ENCODE assay signal across 8 mouse cellular contexts in the genomic region with DNA sequence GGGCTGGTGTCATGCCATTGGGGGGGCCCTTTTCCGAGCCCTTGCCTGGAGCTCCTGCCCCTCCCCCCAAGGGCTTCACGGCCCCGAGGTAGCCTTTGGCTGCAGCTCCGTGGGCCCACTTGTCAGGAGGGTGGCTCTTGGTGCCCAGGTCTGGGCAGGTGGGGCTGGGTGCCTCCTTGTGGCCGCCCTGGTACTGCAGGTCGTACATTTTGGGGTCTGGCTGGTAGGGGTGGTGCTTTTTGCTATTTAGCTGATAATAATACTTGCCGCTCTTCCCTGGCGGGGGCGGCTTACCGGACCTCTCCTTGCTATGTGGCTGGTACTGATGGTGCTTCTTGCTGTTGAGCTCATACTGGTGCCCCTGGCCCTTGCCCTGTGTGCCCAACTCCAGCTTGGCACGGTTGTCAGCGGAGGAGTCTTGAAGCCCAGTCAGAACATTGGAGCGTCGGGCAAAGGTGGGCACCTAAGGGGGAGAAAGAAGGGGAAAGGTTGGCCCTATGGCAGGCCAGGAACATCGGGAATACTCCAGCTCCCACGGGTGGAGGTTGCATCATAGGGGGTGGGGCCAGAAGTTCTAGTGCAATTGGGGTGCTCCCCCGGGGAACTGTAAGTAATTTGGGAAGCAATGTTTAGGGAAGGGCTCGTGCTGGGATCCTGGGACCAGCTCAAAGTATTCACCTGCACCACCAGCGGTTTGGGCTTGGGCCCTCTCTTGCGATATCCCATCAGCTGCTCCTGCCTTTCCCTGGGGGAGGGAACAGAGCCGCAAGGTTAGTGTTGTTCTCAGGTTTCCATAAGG. TPM values are rescaled to one million over a fixed set of nuclear protein-coding genes. Genes with fewer than 3 reads are reported as not detected.
A peak's percentile ranks its signal among the peaks of the same experiment; 100 is the strongest.
DNase-seq lines count a peak whose midpoint lies in the region; ATAC-seq lines count a peak whose summit lies in the region.

No protein-coding gene starts in this region.

- H3K4me3 ChIP-seq in forebrain, embryonic 12.5 days (replicated peaks) = peak overlapping the region; percentile 22; the same call in 1 of the 2 replicates
- no peak overlapping the region for H3K4me3 ChIP-seq in midbrain, embryonic 16.5 days (ENCODE audit: low read depth, low read length)

- peaks cover 55% of the 10 kb centered on the region for H3K27me3 ChIP-seq in forebrain, embryonic 12.5 days
- H3K27me3 ChIP-seq in midbrain, embryonic 16.5 days (ENCODE audit: control insufficient read depth, insufficient read depth, low read depth, low read length) = peaks cover 8% of the 10 kb centered on the region

- peaks cover 82% of the 10 kb centered on the region for H3K4me1 ChIP-seq in forebrain, embryonic 12.5 days
- peaks cover 65% of the 10 kb centered on the region for H3K4me1 ChIP-seq in midbrain, embryonic 16.5 days (ENCODE audit: control insufficient read depth, insufficient read depth, low read length)

- DNase-seq in CD4-positive, CD25-positive, alpha-beta regulatory T cell, adult 2 months (ENCODE audit: low read depth, low spot score) = peak; percentile 74
- peak; percentile 49 for DNase-seq in urinary bladder, adult 2 months (ENCODE audit: low spot score)
- no peak for DNase-seq in urinary bladder, postnatal 10 days (ENCODE audit: low spot score)
- DNase-seq in kidney, postnatal 25 days = peak; percentile 57 to 81
- peak; percentile 36 for DNase-seq in urinary bladder, postnatal 14 days (ENCODE audit: low spot score)

- peaks cover 23% of the 10 kb centered on the region for H3K36me3 ChIP-seq in forebrain, embryonic 12.5 days (replicated peaks)
- peaks cover 16% of the 10 kb centered on the region; the same call in 1 of the 2 replicates for H3K36me3 ChIP-seq in midbrain, embryonic 16.5 days (ENCODE audit: control insufficient read depth, insufficient read depth, low read length)

- H3K9ac ChIP-seq in forebrain, embryonic 12.5 days = no peak overlapping the region
- peak overlapping the region; percentile 94; the same call in 1 of the 2 replicates for H3K9ac ChIP-seq in midbrain, embryonic 16.5 days (ENCODE audit: low read depth, low read length)

- ATAC-seq in CD4-positive, CD25-positive, alpha-beta regulatory T cell, adult 4 months = no peak
- ATAC-seq in forebrain, embryonic 12.5 days (ENCODE audit: low FRiP score) = no peak
- ATAC-seq in midbrain, embryonic 16.5 days = no peak

- no peaks in the 10 kb centered on the region for H3K9me3 ChIP-seq in forebrain, embryonic 12.5 days
- no peaks in the 10 kb centered on the region for H3K9me3 ChIP-seq in midbrain, embryonic 16.5 days (replicated peaks; ENCODE audit: control insufficient read depth, low read length, poor library complexity, severe bottlenecking)

- no peak overlapping the region for H3K27ac ChIP-seq in forebrain, embryonic 12.5 days
- H3K27ac ChIP-seq in midbrain, embryonic 16.5 days (ENCODE audit: low read length) = no peak overlapping the region

- 12% methylated on average over 21 of the region's 21 CpGs for WGBS in forebrain, embryonic 12.5 days
- WGBS in midbrain, embryonic 16.5 days = 27% methylated on average over 21 of the region's 21 CpGs

- H3K4me2 ChIP-seq in forebrain, embryonic 12.5 days = peak overlapping the region; percentile 96; the same call in 1 of the 2 replicates
- peak overlapping the region; percentile 76; the same call in 1 of the 2 replicates for H3K4me2 ChIP-seq in midbrain, embryonic 16.5 days (ENCODE audit: low read length)

RNA-seq across cellular contexts. Expression of a gene that starts 4.0 kb away (rescaled TPM):
- 1 to 10 TPM; 1.7 to 3.7 TPM for polyA plus RNA-seq in CD4-positive, CD25-positive, alpha-beta regulatory T cell, adult 4 months (2017; shearing (Covaris generic))
- 32.2 and 36.0 TPM in 2 replicates for polyA plus RNA-seq in urinary bladder, adult 2 months (2012; rRNA removed)
- 12.7 and 14.5 TPM in 2 replicates for polyA plus RNA-seq in forebrain, embryonic 12.5 days (2016; fragmentation: Nextera tagmentation; extraction: Ambion mirVana)
- polyA plus RNA-seq in midbrain, embryonic 16.5 days (2015; fragmentation: Nextera tagmentation; extraction: Ambion mirVana) = 23.9 and 25.6 TPM in 2 replicates

RNA-seq across cellular contexts. Expression of a gene that starts 41.3 kb away (rescaled TPM):
- 1 to 10 TPM; 4.0 to 6.7 TPM for polyA plus RNA-seq in CD4-positive, CD25-positive, alpha-beta regulatory T cell, adult 4 months (2017; shearing (Covaris generic))
- 5.4 and 6.8 TPM in 2 replicates for polyA plus RNA-seq in urinary bladder, adult 2 months (2012; rRNA removed)
- polyA plus RNA-seq in forebrain, embryonic 12.5 days (2016; fragmentation: Nextera tagmentation; extraction: Ambion mirVana) = 11.5 and 11.7 TPM in 2 replicates
- polyA plus RNA-seq in midbrain, embryonic 16.5 days (2015; fragmentation: Nextera tagmentation; extraction: Ambion mirVana) = 8.5 and 8.6 TPM in 2 replicates

RNA-seq across cellular contexts. Expression of a gene that starts 59.3 kb away (rescaled TPM):
- polyA plus RNA-seq in CD4-positive, CD25-positive, alpha-beta regulatory T cell, adult 4 months (2017; shearing (Covaris generic)) = 1 to 10 TPM; 1.4 to 1.5 TPM
- 3.0 TPM in 2 replicates for polyA plus RNA-seq in urinary bladder, adult 2 months (2012; rRNA removed)
- polyA plus RNA-seq in forebrain, embryonic 12.5 days (2016; fragmentation: Nextera tagmentation; extraction: Ambion mirVana) = 84.2 and 89.3 TPM in 2 replicates
- polyA plus RNA-seq in midbrain, embryonic 16.5 days (2015; fragmentation: Nextera tagmentation; extraction: Ambion mirVana) = 13.3 and 18.0 TPM in 2 replicates
